In the genomic region with DNA sequence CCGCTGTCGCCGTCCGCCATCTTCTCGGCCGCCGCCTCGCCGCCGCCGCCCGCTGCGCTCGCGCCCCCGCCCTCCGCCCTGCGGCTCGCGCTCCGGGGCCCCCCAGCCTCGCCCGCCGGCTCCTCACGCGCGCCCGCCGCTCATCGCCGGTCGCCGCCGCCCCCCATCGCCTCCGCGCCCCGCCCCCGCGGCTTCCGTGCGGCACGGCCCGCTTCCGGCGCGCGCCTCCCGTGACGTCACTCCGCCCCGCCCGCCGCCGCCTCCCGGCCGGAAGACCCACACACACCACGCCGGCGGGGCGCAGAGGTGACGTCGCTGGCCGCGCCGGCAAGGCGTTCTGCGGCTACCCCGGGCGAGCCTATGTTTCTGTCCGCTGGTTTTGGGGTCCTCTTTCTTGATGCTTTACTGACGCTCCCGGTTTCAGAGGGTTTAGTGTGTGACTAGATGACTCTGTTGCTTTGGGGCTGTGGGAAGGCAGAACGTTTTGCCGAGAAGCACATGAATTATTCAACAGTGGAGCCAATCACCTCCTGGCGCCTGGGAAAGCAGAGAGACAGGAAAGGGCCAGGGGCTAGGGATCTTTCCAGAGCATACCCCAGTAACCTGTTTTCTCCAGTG, we compare ENCODE assay signal across 8 mouse cellular contexts. TPM values are rescaled to one million over a fixed set of nuclear protein-coding genes. Genes with fewer than 3 reads are reported as not detected.
A peak's percentile ranks its signal among the peaks of the same experiment; 100 is the strongest.
DNase-seq lines count a peak whose midpoint lies in the region; ATAC-seq and TF ChIP-seq lines count a peak whose summit lies in the region.

A gene (minus strand): TSS at position 51 of the 618 bp plus-strand sequence.

- no peak for TF ChIP-seq CTCF in CH12.LX (conservative IDR thresholded peaks at IDR 0.05 in 1 of 2, IDR thresholded peaks at IDR 0.05 in 1 of 2; ENCODE audit: low read depth in 2 of 2, low read length in 2 of 2)
- no peak for TF ChIP-seq CTCF in heart, postnatal 0 days (IDR thresholded peaks at IDR 0.05; ENCODE audit: low read depth)

- H3K9me3 ChIP-seq in CH12.LX (replicated peaks; ENCODE audit: low read length): no peaks in the 10 kb centered on the region
- no peaks in the 10 kb centered on the region for H3K9me3 ChIP-seq in forebrain, embryonic 12.5 days
- H3K9me3 ChIP-seq in heart, postnatal 0 days (replicated peaks; ENCODE audit: control insufficient read depth, low read length): no peaks in the 10 kb centered on the region
- no peaks in the 10 kb centered on the region for H3K9me3 ChIP-seq in liver, embryonic 15.5 days (replicated peaks)
- no peaks in the 10 kb centered on the region for H3K9me3 ChIP-seq in neural tube, embryonic 11.5 days (ENCODE audit: control insufficient read depth, low read length)
- no peaks in the 10 kb centered on the region for H3K9me3 ChIP-seq in stomach, embryonic 16.5 days (replicated peaks; ENCODE audit: control insufficient read depth, low read length)

- H3K4me1 ChIP-seq in CH12.LX (ENCODE audit: control insufficient read depth in 1 of 2, insufficient read depth in 2 of 2): peaks cover under 1 to 19% of the 10 kb centered on the region in 2 experiments; a peak in 3 of 4 replicates
- peaks cover 31% of the 10 kb centered on the region for H3K4me1 ChIP-seq in forebrain, embryonic 12.5 days
- peaks cover 16% of the 10 kb centered on the region for H3K4me1 ChIP-seq in heart, postnatal 0 days (ENCODE audit: control insufficient read depth, insufficient read depth)
- H3K4me1 ChIP-seq in liver, embryonic 15.5 days (replicated peaks): peaks cover 39% of the 10 kb centered on the region
- peaks cover 14% of the 10 kb centered on the region for H3K4me1 ChIP-seq in neural tube, embryonic 11.5 days (ENCODE audit: control insufficient read depth, insufficient read depth, low read length)
- peaks cover 16% of the 10 kb centered on the region for H3K4me1 ChIP-seq in stomach, embryonic 16.5 days (ENCODE audit: control insufficient read depth, insufficient read depth, low read length)

- peak; percentile 96 for TF ChIP-seq POLR2A in CH12.LX (IDR thresholded peaks at IDR 0.05; ENCODE audit: low read depth, low read length)

- no peak for TF ChIP-seq RAD21 in CH12.LX (IDR thresholded peaks at IDR 0.05; ENCODE audit: low read depth, low read length)

- peak within 1 kb of the TSS; percentile 81 for H3K27ac ChIP-seq in CH12.LX (ENCODE audit: insufficient read depth, low read depth)
- H3K27ac ChIP-seq in forebrain, embryonic 12.5 days: peak within 1 kb of the TSS; percentile 97
- H3K27ac ChIP-seq in heart, postnatal 0 days (ENCODE audit: low read depth): peak within 1 kb of the TSS; percentile 100
- peak within 1 kb of the TSS; percentile 97 for H3K27ac ChIP-seq in liver, embryonic 15.5 days (replicated peaks)
- peak within 1 kb of the TSS; percentile 94 for H3K27ac ChIP-seq in neural tube, embryonic 11.5 days (ENCODE audit: low read depth, low read length)
- peak within 1 kb of the TSS; percentile 98 for H3K27ac ChIP-seq in stomach, embryonic 16.5 days (ENCODE audit: low read length)

- peaks cover 44% of the 10 kb centered on the region for H3K79me2 ChIP-seq in CH12.LX (replicated peaks; ENCODE audit: control insufficient read depth, extremely low read depth, insufficient read depth, poor library complexity, severe bottlenecking)

- H3K36me3 ChIP-seq in CH12.LX (replicated peaks in 1 of 2; ENCODE audit: control insufficient read depth in 1 of 2, insufficient read depth in 1 of 2, low read length in 1 of 2): peaks cover 4 to 28% of the 10 kb centered on the region in 2 experiments
- H3K36me3 ChIP-seq in forebrain, embryonic 12.5 days (replicated peaks): 0 out of 2 replicates have a peak, but pooled peaks cover 6% of the 10 kb centered on the region
- H3K36me3 ChIP-seq in heart, postnatal 0 days (replicated peaks; ENCODE audit: control insufficient read depth, insufficient read depth, low read length): no peaks in the 10 kb centered on the region
- peaks cover 9% of the 10 kb centered on the region for H3K36me3 ChIP-seq in liver, embryonic 15.5 days (replicated peaks)
- no peaks in the 10 kb centered on the region for H3K36me3 ChIP-seq in neural tube, embryonic 11.5 days (ENCODE audit: control insufficient read depth, insufficient read depth, low read length)
- H3K36me3 ChIP-seq in stomach, embryonic 16.5 days (ENCODE audit: control insufficient read depth, insufficient read depth, low read length): 0 out of 2 replicates have a peak, but pooled peaks cover 3% of the 10 kb centered on the region

- in situ Hi-C loops in CH12.LX (cut with MboI; ENCODE audit: low pct_ligation_motif_present, low pct_unique_long_range_greater_than_20kb, low sequenced_read_pairs): no loop called here

- dilution Hi-C loops in CH12.LX (cut with MboI; ENCODE audit: extremely low pct_ligation_motif_present, extremely low pct_unique_long_range_greater_than_20kb, low sequenced_read_pairs): no loop called here

- H3K4me3 ChIP-seq in CH12.LX (replicated peaks in 1 of 3; ENCODE audit: low read depth in 2 of 3, low read length in 2 of 3, poor library complexity in 1 of 3): peak within 1 kb of the TSS; percentile 68 to 97 (median 76)
- H3K4me3 ChIP-seq in forebrain, embryonic 12.5 days (replicated peaks): peak within 1 kb of the TSS; percentile 99
- H3K4me3 ChIP-seq in heart, postnatal 0 days (ENCODE audit: low read depth, low read length): peak within 1 kb of the TSS; percentile 93
- H3K4me3 ChIP-seq in liver, embryonic 15.5 days (replicated peaks): peak within 1 kb of the TSS; percentile 98
- peak within 1 kb of the TSS; percentile 98 for H3K4me3 ChIP-seq in neural tube, embryonic 11.5 days (ENCODE audit: low read depth, low read length)
- H3K4me3 ChIP-seq in stomach, embryonic 16.5 days (replicated peaks; ENCODE audit: low read length): peak within 1 kb of the TSS; percentile 94

- H3K9ac ChIP-seq in CH12.LX (ENCODE audit: insufficient read depth, low read depth): peak within 1 kb of the TSS; percentile 97
- H3K9ac ChIP-seq in forebrain, embryonic 12.5 days: peak within 1 kb of the TSS; percentile 95
- H3K9ac ChIP-seq in heart, postnatal 0 days (replicated peaks; ENCODE audit: low read depth, low read length): peak within 1 kb of the TSS; percentile 95
- H3K9ac ChIP-seq in liver, embryonic 15.5 days: peak within 1 kb of the TSS; percentile 98
- H3K9ac ChIP-seq in neural tube, embryonic 11.5 days (ENCODE audit: low read length): peak within 1 kb of the TSS; percentile 95
- H3K9ac ChIP-seq in stomach, embryonic 16.5 days (ENCODE audit: low read length): peak within 1 kb of the TSS; percentile 98

- H3K27me3 ChIP-seq in CH12.LX (replicated peaks): no peaks in the 10 kb centered on the region
- H3K27me3 ChIP-seq in forebrain, embryonic 12.5 days: no peaks in the 10 kb centered on the region
- no peaks in the 10 kb centered on the region for H3K27me3 ChIP-seq in heart, postnatal 0 days (ENCODE audit: control insufficient read depth, insufficient read depth, low read length)
- H3K27me3 ChIP-seq in liver, embryonic 15.5 days: no peaks in the 10 kb centered on the region
- H3K27me3 ChIP-seq in neural tube, embryonic 11.5 days (ENCODE audit: control insufficient read depth, insufficient read depth, low read length): no peaks in the 10 kb centered on the region
- H3K27me3 ChIP-seq in stomach, embryonic 16.5 days (ENCODE audit: control insufficient read depth, insufficient read depth, low read length): no peaks in the 10 kb centered on the region

- peak; percentile 88 for DNase-seq in CH12.LX (ENCODE audit: extremely low read depth)
- peak; percentile 83 for DNase-seq in c-Kit-positive CD71-positive TER-119-negative erythroid progenitor cells, embryonic 14.5 days (ENCODE audit: low read depth)
- peak; percentile 86 for DNase-seq in heart, postnatal 0 days (ENCODE audit: low spot score)
- DNase-seq in kidney, postnatal 36 days: peak; percentile 92 to 97
- DNase-seq in neural tube, embryonic 11.5 days (ENCODE audit: low spot score): peak; percentile 93

- ATAC-seq in forebrain, embryonic 12.5 days (ENCODE audit: low FRiP score): peak; percentile 95
- ATAC-seq in heart, postnatal 0 days (ENCODE audit: insufficient read depth, low read depth): peak; percentile 91
- ATAC-seq in liver, embryonic 15.5 days (ENCODE audit: insufficient read depth): peak; percentile 92
- ATAC-seq in neural tube, embryonic 11.5 days (ENCODE audit: insufficient read depth, low FRiP score, low TSS enrichment): peak; percentile 91
- ATAC-seq in stomach, embryonic 16.5 days (ENCODE audit: insufficient read depth, low FRiP score): peak; percentile 94

- 0% methylated on average over 30 of the region's 76 CpGs for WGBS in forebrain, embryonic 12.5 days
- under 1% methylated on average over 37 of the region's 76 CpGs for WGBS in heart, postnatal 0 days
- under 1% methylated on average over 65 of the region's 76 CpGs for WGBS in liver, embryonic 15.5 days (ENCODE audit: insufficient replicate concordance)
- WGBS in neural tube, embryonic 11.5 days: 0% methylated on average over 23 of the region's 76 CpGs
- 0% methylated on average over 50 of the region's 76 CpGs for WGBS in stomach, embryonic 16.5 days

- peak within 1 kb of the TSS; percentile 100 for H3K4me2 ChIP-seq in CH12.LX (ENCODE audit: insufficient read depth, low read depth, poor library complexity, severe bottlenecking)
- H3K4me2 ChIP-seq in forebrain, embryonic 12.5 days: peak within 1 kb of the TSS; percentile 86
- H3K4me2 ChIP-seq in heart, postnatal 0 days (ENCODE audit: low read depth, low read length): peak within 1 kb of the TSS; percentile 83
- H3K4me2 ChIP-seq in liver, embryonic 15.5 days: peak within 1 kb of the TSS; percentile 91
- H3K4me2 ChIP-seq in neural tube, embryonic 11.5 days (ENCODE audit: low read depth): peak within 1 kb of the TSS; percentile 79
- H3K4me2 ChIP-seq in stomach, embryonic 16.5 days (ENCODE audit: low read depth, low read length): peak within 1 kb of the TSS; percentile 97

- TF ChIP-seq EP300 in CH12.LX (IDR thresholded peaks at IDR 0.05; ENCODE audit: low read length): no peak
- no peak for TF ChIP-seq EP300 in heart, postnatal 0 days (IDR thresholded peaks at IDR 0.05; ENCODE audit: low read depth)

TF ChIP-seq in CH12.LX, 34 proteins besides CTCF, POLR2A, EP300 and RAD21 (continues in another document):
- TF ChIP-seq ETS1 (conservative IDR thresholded peaks at IDR 0.05; ENCODE audit: low read depth, low read length) (no peak), TCF12 (IDR thresholded peaks at IDR 0.05; ENCODE audit: low read depth, low read length) (peak; percentile 82), JUN (IDR thresholded peaks at IDR 0.05; ENCODE audit: insufficient read depth, low read depth, low read length) (no peak)

RNA-seq across cellular contexts. Expression of the gene that starts here (rescaled TPM):
- total RNA-seq in CH12.LX (2012; rRNA removed) (19.3 and 29.7 TPM in 2 replicates), CH12.LX (2014; rRNA removed) (45.2 and 50.5 TPM in 2 replicates)
- polyA plus RNA-seq in CH12.LX (2012; ENCODE audit: insufficient read length, low read depth): 35.0 and 42.4 TPM in 2 replicates
- polyA plus RNA-seq in forebrain, embryonic 12.5 days (2016; fragmentation: Nextera tagmentation; extraction: Ambion mirVana): 15.9 and 17.9 TPM in 2 replicates
- total RNA-seq in heart, postnatal 0 days (2014; rRNA removed; ENCODE audit: low replicate concordance): 40.4 and 48.4 TPM in 2 replicates
- polyA plus RNA-seq in heart, postnatal 0 days (2015; fragmentation: Nextera tagmentation; extraction: Ambion mirVana): 18.4 and 22.0 TPM in 2 replicates
- polyA plus RNA-seq in liver, embryonic 15.5 days (2015; fragmentation: Nextera tagmentation; extraction: Ambion mirVana): 7.6 TPM in 2 replicates
- polyA plus RNA-seq in neural tube, embryonic 11.5 days (2014; fragmentation: Nextera tagmentation; extraction: Ambion mirVana): 12.9 and 13.9 TPM in 2 replicates
- polyA plus RNA-seq in stomach, embryonic 16.5 days (2015; fragmentation: Nextera tagmentation; extraction: Ambion mirVana): 30.9 and 31.0 TPM in 2 replicates

Comparison
In these comparisons a context has a peak if more than half of its experiments do, and no peak if none do; other contexts are left out.
1. Peak in every context shown above with its lines: DNase-seq, ATAC-seq, H3K4me3 ChIP-seq and H3K27ac ChIP-seq.